Mouse (Mus musculus): ENCODE measurements at regions not wholly inside any gene's neighbourhood (a gene's known extent, or its start where the extent isn't known, plus 50 kb on each side); places are given as distances from the start of the nearest gene placed in this dataset.

DNA sequence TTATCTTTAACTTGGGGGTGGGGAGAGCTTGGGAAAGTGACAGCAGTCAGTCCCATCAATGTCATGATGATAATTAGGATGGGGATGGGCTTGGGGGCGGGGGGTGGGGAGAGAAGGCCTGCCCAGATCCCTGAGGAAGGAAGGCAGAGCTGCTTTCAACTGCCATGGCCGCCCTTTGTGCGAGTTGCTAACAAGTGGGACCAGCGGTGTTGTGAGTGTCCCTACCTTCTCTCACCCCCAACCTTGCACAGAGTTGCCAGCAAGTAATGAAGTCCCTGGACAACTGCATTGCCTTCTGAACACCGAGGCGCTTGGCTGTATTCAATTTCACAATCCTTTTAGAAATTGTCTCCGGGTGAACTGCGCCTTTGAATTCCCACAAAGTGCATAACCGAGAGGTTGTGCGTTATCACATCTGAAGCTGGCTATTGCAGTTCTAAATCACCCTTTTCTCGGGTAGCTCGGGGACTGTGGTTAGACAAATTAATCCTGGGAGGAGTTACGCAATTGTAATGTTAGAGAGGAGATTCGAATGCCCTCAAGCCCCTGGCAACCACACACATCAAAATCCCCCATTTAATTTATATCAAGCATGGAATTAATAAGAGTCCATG is 257.9 kb upstream of the Daam1 start:
- no peak overlapping the region for H3K4me3 ChIP-seq (ENCODE audit: low read length)
- H3K27me3 ChIP-seq (ENCODE audit: insufficient read depth, low read length): no peaks in the 10 kb centered on the region
- 44% methylated on average over 14 of the region's 14 CpGs for whole genome bisulfite sequencing
- no peak overlapping the region for H3K27ac ChIP-seq (ENCODE audit: low read length)
- no peak overlapping the region for H3K4me2 ChIP-seq (replicated peaks; ENCODE audit: low read depth, low read length)
- H3K9me3 ChIP-seq (ENCODE audit: low read length): no peaks in the 10 kb centered on the region
- H3K36me3 ChIP-seq (ENCODE audit: insufficient read depth, low read length): no peaks in the 10 kb centered on the region
- H3K4me1 ChIP-seq (ENCODE audit: insufficient read depth, low read length): peaks cover 24% of the 10 kb centered on the region
- H3K9ac ChIP-seq (replicated peaks; ENCODE audit: low read length): no peak overlapping the region
- no peak for ATAC-seq (ENCODE audit: low FRiP score, low TSS enrichment)

DNA sequence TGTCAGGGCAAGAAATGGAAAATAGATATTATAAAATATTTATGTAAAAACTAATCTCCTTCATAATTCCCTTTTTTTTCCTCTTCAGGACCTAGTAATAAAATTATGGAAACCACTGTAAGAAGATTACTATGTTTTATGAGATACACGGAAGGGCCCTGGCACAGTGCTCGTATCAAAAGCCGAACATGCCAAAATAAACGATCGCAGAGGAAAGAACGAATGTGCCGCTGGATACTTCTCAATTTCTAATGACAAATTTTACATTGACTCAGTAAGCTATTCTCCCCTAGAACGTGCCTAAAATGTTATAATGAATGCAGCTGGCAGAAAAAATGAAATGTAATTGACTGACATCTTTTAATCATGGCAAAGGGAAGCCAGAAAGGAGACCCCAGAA is 257.4 kb upstream of the Daam1 start:
- Histone ChIP-seq H3K4me2 (replicated peaks; ENCODE audit: low read depth, low read length) (no peak overlapping the region), H3K27ac (ENCODE audit: low read length) (no peak overlapping the region), H3K36me3 (ENCODE audit: insufficient read depth, low read length) (no peaks in the 10 kb centered on the region), H3K4me3 (ENCODE audit: low read length) (no peak overlapping the region), H3K9me3 (ENCODE audit: low read length) (no peaks in the 10 kb centered on the region), H3K4me1 (ENCODE audit: insufficient read depth, low read length) (peaks cover 29% of the 10 kb centered on the region), H3K27me3 (ENCODE audit: insufficient read depth, low read length) (no peaks in the 10 kb centered on the region), H3K9ac (replicated peaks; ENCODE audit: low read length) (no peak overlapping the region)
- no peak for ATAC-seq (ENCODE audit: low FRiP score, low TSS enrichment)
- 74% methylated on average over 8 of the region's 8 CpGs for WGBS

DNA sequence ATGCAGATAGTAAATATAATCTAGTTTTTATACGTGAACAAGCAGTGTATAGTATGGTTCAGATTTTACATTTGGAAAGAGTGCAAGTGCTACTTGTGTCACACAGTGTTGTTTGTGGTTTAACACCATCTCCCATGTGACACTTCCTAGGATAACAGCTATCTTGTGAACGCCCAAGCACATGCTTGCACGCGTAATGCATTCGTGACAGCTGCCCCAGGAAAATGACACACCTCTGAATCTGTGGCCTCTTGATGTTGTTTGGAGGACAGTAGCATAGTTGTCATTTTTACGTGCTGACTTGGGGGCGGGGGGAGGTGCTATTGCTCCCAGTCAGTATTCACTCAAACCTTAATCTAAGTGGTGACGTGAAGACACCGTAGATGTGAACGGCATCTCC is 256.2 kb upstream of the Daam1 start:
- Histone ChIP-seq H3K4me3 (ENCODE audit: low read length) (no peak overlapping the region), H3K36me3 (ENCODE audit: insufficient read depth, low read length) (no peaks in the 10 kb centered on the region), H3K27me3 (ENCODE audit: insufficient read depth, low read length) (no peaks in the 10 kb centered on the region), H3K27ac (ENCODE audit: low read length) (no peak overlapping the region), H3K9ac (replicated peaks; ENCODE audit: low read length) (no peak overlapping the region), H3K9me3 (ENCODE audit: low read length) (no peaks in the 10 kb centered on the region), H3K4me2 (replicated peaks; ENCODE audit: low read depth, low read length) (no peak overlapping the region), H3K4me1 (ENCODE audit: insufficient read depth, low read length) (peaks cover 28% of the 10 kb centered on the region)
- 87% methylated on average over 10 of the region's 10 CpGs for WGBS
- ATAC-seq (ENCODE audit: low FRiP score, low TSS enrichment): no peak

DNA sequence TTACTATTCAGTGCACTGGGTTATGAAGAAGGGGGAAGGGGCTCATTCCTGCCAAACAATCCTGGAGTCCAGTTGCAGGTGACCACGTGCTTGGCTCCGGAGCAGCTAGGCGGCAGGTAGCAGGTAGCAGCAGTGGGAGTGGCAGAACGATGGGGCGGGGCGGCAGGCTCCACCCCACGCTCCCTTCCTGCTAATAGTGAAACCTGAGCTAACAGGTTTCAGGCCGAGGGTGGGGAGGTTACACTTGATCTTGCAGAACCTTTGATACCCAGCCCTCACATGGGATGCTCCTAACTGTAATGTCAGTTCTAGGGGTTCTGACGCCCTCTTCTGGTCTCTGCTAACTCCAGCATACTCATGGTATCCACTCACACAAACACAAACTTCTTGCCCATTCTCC is 253.5 kb upstream of the Daam1 start:
- H3K4me2 ChIP-seq (replicated peaks; ENCODE audit: low read depth, low read length): peak overlapping the region; percentile 52
- H3K9me3 ChIP-seq (ENCODE audit: low read length): no peaks in the 10 kb centered on the region
- H3K9ac ChIP-seq (replicated peaks; ENCODE audit: low read length): peak overlapping the region; percentile 22; the same call in 1 of the 2 replicates
- H3K27me3 ChIP-seq (ENCODE audit: insufficient read depth, low read length): no peaks in the 10 kb centered on the region
- no peaks in the 10 kb centered on the region for H3K36me3 ChIP-seq (ENCODE audit: insufficient read depth, low read length)
- H3K27ac ChIP-seq (ENCODE audit: low read length): no peak overlapping the region
- peak; percentile 91 for ATAC-seq (ENCODE audit: low FRiP score, low TSS enrichment)
- WGBS: 3% methylated on average over 9 of the region's 9 CpGs
- peak overlapping the region; percentile 35 for H3K4me3 ChIP-seq (ENCODE audit: low read length)
- peaks cover 28% of the 10 kb centered on the region for H3K4me1 ChIP-seq (ENCODE audit: insufficient read depth, low read length)

DNA sequence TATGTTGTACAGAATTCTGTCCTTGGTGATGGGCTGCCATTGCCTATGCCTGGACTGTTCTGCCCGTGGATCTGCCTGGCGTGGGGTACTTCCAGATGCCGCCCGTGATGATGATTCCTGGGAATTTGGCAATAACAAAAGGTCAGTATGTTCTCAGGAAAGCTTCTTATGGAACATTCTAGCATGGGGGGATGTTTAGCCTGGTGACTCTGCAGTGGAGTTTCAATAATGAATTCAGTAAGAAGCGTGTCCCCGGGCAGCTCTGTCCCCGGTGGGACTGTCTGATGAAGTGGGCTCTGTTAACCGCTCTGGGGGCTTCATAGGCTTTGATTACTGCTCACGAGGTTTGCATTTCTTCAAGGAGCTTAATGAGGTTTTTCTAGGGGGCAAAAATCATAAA is 252.9 kb upstream of the Daam1 start:
- H3K9me3 ChIP-seq (ENCODE audit: low read length): no peaks in the 10 kb centered on the region
- no peak overlapping the region for H3K4me3 ChIP-seq (ENCODE audit: low read length)
- peaks cover 24% of the 10 kb centered on the region for H3K4me1 ChIP-seq (ENCODE audit: insufficient read depth, low read length)
- peak overlapping the region; percentile 52 for H3K4me2 ChIP-seq (replicated peaks; ENCODE audit: low read depth, low read length)
- WGBS: 55% methylated on average over 9 of the region's 9 CpGs
- ATAC-seq (ENCODE audit: low FRiP score, low TSS enrichment): no peak
- H3K27ac ChIP-seq (ENCODE audit: low read length): no peak overlapping the region
- H3K36me3 ChIP-seq (ENCODE audit: insufficient read depth, low read length): no peaks in the 10 kb centered on the region
- H3K9ac ChIP-seq (replicated peaks; ENCODE audit: low read length): no peak overlapping the region
- H3K27me3 ChIP-seq (ENCODE audit: insufficient read depth, low read length): no peaks in the 10 kb centered on the region

DNA sequence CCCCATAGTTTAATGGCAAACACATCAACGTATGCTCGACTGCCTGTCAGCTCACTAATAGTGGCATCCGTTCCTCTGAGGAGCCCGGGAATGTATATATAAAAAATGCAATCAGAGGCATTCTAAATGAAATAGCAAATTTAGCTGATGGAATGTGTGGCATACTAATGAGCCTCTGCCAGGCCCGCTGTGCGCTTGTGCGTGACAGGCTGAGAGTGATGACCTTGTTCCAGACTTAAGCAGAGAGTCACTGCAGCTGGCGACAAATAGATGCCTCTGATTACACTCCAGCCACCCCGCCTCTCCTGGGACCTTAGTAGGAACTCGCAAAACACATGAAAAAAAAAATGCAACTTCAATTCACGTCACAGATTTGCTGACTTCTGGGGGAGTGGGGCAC is 252.0 kb upstream of the Daam1 start:
- Histone ChIP-seq H3K27ac (ENCODE audit: low read length) (no peak overlapping the region), H3K4me3 (ENCODE audit: low read length) (no peak overlapping the region), H3K9ac (replicated peaks; ENCODE audit: low read length) (no peak overlapping the region), H3K4me1 (ENCODE audit: insufficient read depth, low read length) (peaks cover 22% of the 10 kb centered on the region), H3K9me3 (ENCODE audit: low read length) (no peaks in the 10 kb centered on the region), H3K27me3 (ENCODE audit: insufficient read depth, low read length) (no peaks in the 10 kb centered on the region), H3K36me3 (ENCODE audit: insufficient read depth, low read length) (no peaks in the 10 kb centered on the region), H3K4me2 (replicated peaks; ENCODE audit: low read depth, low read length) (no peak overlapping the region)
- peak; percentile 72; the same call in 1 of the 2 replicates for ATAC-seq (ENCODE audit: low FRiP score, low TSS enrichment)
- WGBS: 31% methylated on average over 11 of the region's 11 CpGs

DNA sequence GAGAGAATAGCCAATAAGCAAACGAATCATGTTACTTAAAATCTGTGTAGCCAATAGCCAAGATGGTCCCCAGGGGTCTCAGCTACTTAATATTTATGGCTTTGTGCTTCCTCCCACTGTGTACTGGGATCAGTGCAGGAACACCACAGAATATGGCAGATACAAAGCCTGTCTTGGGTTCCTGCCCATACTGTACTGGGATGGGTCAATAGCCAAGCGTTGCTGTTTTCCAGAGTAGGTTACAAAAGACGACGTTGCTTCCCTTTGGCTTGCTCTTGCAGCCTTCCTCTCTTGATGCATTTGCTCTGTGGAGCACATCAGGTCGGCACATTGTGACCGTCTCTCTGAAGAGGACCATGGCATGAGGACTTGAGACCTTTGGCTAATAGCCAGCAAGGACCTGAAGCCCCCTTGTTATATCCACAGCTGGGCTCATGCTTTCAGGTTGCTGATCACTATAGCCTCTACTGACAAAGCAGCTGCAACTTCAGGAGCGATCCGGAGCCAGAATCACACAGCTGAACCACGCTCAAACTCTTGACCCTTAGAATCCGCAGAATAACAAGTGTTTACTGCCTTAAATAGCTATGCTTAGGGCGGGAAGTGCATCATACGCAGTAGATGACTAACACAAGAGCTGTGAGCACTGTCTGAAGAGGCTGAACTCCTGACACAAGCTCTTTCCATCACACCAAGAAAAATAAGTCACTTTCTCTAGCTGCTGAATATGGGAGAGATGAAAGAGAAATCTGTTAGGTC is 250.2 kb upstream of the Daam1 start:
- Histone ChIP-seq H3K36me3 (ENCODE audit: insufficient read depth, low read length) (no peaks in the 10 kb centered on the region), H3K27ac (ENCODE audit: low read length) (no peak overlapping the region), H3K4me2 (replicated peaks; ENCODE audit: low read depth, low read length) (no peak overlapping the region), H3K9ac (replicated peaks; ENCODE audit: low read length) (no peak overlapping the region), H3K9me3 (ENCODE audit: low read length) (no peaks in the 10 kb centered on the region), H3K27me3 (ENCODE audit: insufficient read depth, low read length) (no peaks in the 10 kb centered on the region), H3K4me3 (ENCODE audit: low read length) (no peak overlapping the region), H3K4me1 (ENCODE audit: insufficient read depth, low read length) (peaks cover 22% of the 10 kb centered on the region)
- 69% methylated on average over 12 of the region's 12 CpGs for WGBS
- ATAC-seq (ENCODE audit: low FRiP score, low TSS enrichment): no peak

DNA sequence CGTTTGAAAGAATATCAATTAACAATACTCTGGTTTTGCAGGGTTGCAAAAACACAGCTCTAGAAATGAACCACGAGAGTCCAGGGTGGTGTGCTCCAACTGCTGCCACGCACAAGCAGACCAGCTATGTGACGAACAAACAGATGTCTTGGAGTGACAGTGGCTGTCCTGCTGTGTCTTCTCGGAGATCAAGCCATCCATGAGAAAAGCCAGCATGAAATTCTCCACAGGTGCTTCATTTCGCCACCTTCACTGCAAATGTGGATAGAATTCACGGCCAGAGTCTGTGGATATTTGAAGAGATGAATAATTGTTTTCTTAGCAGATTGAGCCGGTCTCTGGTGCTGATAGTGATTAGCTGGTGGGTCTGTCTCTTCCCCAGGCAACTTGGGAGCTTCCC is 246.3 kb upstream of the Daam1 start:
- Histone ChIP-seq H3K4me1 (ENCODE audit: insufficient read depth, low read length) (no peaks in the 10 kb centered on the region), H3K4me3 (ENCODE audit: low read length) (no peak overlapping the region), H3K4me2 (replicated peaks; ENCODE audit: low read depth, low read length) (no peak overlapping the region), H3K36me3 (ENCODE audit: insufficient read depth, low read length) (no peaks in the 10 kb centered on the region), H3K27ac (ENCODE audit: low read length) (no peak overlapping the region), H3K9me3 (ENCODE audit: low read length) (no peaks in the 10 kb centered on the region), H3K9ac (replicated peaks; ENCODE audit: low read length) (no peak overlapping the region), H3K27me3 (ENCODE audit: insufficient read depth, low read length) (no peaks in the 10 kb centered on the region)
- no peak for ATAC-seq (ENCODE audit: low FRiP score, low TSS enrichment)
- whole genome bisulfite sequencing: 78% methylated on average over 8 of the region's 8 CpGs

DNA sequence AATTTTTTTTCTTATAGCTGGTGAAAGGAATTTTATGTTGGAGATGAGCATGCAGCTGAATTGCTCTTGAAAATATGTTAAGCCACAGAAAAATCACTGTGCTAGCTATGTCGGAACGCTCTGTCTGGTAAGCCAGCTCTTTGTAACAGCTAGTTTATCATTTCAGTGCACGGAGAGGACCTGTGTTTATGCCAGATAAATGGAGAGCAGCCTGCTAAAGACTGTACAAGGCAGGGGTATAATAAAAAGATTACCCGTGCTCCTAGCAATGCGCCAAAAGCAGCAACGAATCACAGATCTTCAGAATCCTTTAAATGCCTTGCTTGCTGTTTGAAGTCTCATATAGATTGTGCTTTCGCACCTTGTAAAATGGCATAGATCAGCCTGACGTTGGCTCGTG is 232.2 kb upstream of the Daam1 start:
- no peak overlapping the region for H3K9ac ChIP-seq (replicated peaks; ENCODE audit: low read length)
- ATAC-seq (ENCODE audit: low FRiP score, low TSS enrichment): no peak
- H3K4me2 ChIP-seq (replicated peaks; ENCODE audit: low read depth, low read length): no peak overlapping the region
- H3K36me3 ChIP-seq (ENCODE audit: insufficient read depth, low read length): no peaks in the 10 kb centered on the region
- H3K27me3 ChIP-seq (ENCODE audit: insufficient read depth, low read length): no peaks in the 10 kb centered on the region
- no peaks in the 10 kb centered on the region for H3K4me1 ChIP-seq (ENCODE audit: insufficient read depth, low read length)
- H3K9me3 ChIP-seq (ENCODE audit: low read length): no peaks in the 10 kb centered on the region
- no peak overlapping the region for H3K4me3 ChIP-seq (ENCODE audit: low read length)
- 66% methylated on average over 9 of the region's 9 CpGs for WGBS
- no peak overlapping the region for H3K27ac ChIP-seq (ENCODE audit: low read length)

DNA sequence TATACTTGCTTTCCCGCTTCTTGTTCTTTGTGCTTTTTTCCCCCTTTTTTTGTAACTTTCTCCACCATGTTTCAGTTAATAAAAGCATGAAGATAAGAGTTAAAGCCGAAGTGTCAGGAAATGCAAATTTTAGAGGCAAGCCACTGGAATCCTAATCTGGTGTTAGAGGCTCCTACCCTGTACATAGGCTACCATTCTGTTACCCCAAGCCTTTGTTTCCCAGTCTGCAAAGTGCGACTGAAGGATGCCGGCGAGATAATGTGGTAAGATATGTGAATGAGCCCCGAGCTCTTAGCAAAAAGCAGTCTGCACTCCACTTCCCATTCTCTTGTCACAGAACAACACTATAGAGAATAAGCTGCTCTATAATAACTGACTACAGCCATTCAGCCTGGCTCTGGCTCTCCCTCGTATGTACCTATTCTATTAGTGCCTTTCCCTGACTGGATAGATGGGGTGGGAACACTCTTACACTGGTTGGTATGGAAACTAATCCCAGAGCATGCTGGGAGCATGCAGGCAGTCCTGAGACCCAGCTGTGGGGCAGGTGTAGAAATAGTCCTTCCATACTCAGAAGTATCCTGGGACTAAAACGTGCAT is 229.7 kb upstream of the Daam1 start:
- no peaks in the 10 kb centered on the region for H3K9me3 ChIP-seq (ENCODE audit: low read length)
- 87% methylated on average over 8 of the region's 8 CpGs for WGBS
- no peaks in the 10 kb centered on the region for H3K27me3 ChIP-seq (ENCODE audit: insufficient read depth, low read length)
- no peak overlapping the region for H3K9ac ChIP-seq (replicated peaks; ENCODE audit: low read length)
- no peaks in the 10 kb centered on the region for H3K4me1 ChIP-seq (ENCODE audit: insufficient read depth, low read length)
- no peak for ATAC-seq (ENCODE audit: low FRiP score, low TSS enrichment)
- no peak overlapping the region for H3K4me3 ChIP-seq (ENCODE audit: low read length)
- H3K36me3 ChIP-seq (ENCODE audit: insufficient read depth, low read length): no peaks in the 10 kb centered on the region
- no peak overlapping the region for H3K4me2 ChIP-seq (replicated peaks; ENCODE audit: low read depth, low read length)
- H3K27ac ChIP-seq (ENCODE audit: low read length): no peak overlapping the region

All from kidney, embryonic 16.5 days (tissue).